Mouse (Mus musculus) frontal cortex, adult 2 months (tissue): Measurements from ENCODE around the gene Zfp354a. TPM values are rescaled to one million over a fixed set of nuclear protein-coding genes. Genes with fewer than 3 reads are reported as not detected.

Source experiments
- polyA plus RNA-seq: library from polyadenylated mRNA; depleted of rRNA; stranded (reverse); fragments of >200 nt; gene quantifications from 2 replicates; pipeline ENCODE4 v1.2.3, GENCODE M21; 2012; rRNA removed

Zfp354a gene
- polyA plus RNA-seq, 1 experiment, result 12.5 TPM

Other genes with a start within 250 kb of the Zfp354a start
- gene Zfp354c, start 231.5 kb upstream of the Zfp354a start, polyA plus RNA-seq, result 17.3 and 22.2 TPM in 2 replicates
- gene Zfp879, start 217.7 kb upstream of the Zfp354a start, polyA plus RNA-seq, result 1.9 TPM in 2 replicates
- gene Grm6, start 208.6 kb upstream of the Zfp354a start, polyA plus RNA-seq, result 0.04 TPM in 1 of 2 replicates, not detected in the other
- 5.6 and 6.0 TPM in 2 replicates for gene Zfp454, start 171.6 kb upstream of the Zfp354a start, polyA plus RNA-seq
- 16.1 and 19.2 TPM in 2 replicates for gene Zfp2, start 143.1 kb upstream of the Zfp354a start, polyA plus RNA-seq
- 2.6 and 2.8 TPM in 2 replicates for gene Zfp354b, start 127.6 kb upstream of the Zfp354a start, polyA plus RNA-seq
- gene 4933414I15Rik, start 115.5 kb upstream of the Zfp354a start, polyA plus RNA-seq, result not detected in 2 replicates
- not detected in 2 replicates for gene Prop1, start 105.5 kb upstream of the Zfp354a start, polyA plus RNA-seq
- not detected in 2 replicates for gene Olfr1378, start 92.7 kb upstream of the Zfp354a start, polyA plus RNA-seq
- gene Olfr1377, start 77.3 kb upstream of the Zfp354a start, polyA plus RNA-seq, result not detected in 2 replicates
- gene Olfr51, start 55.7 kb upstream of the Zfp354a start, polyA plus RNA-seq, result not detected in 2 replicates
- gene Olfr54, start 45.0 kb upstream of the Zfp354a start, polyA plus RNA-seq, result not detected in 2 replicates
- not detected in 2 replicates for gene Olfr1375, start 11.1 kb upstream of the Zfp354a start, polyA plus RNA-seq
- not detected in 2 replicates for gene Gm12569, start 161.2 kb downstream of the Zfp354a start, polyA plus RNA-seq
- gene Clk4, start 202.5 kb downstream of the Zfp354a start, polyA plus RNA-seq, result 221 and 232 TPM in 2 replicates
- 0.34 and 0.44 TPM in 2 replicates for gene BC049762, start 203.8 kb downstream of the Zfp354a start, polyA plus RNA-seq
- 12.6 and 15.2 TPM in 2 replicates for gene Col23a1, start 230.7 kb downstream of the Zfp354a start, polyA plus RNA-seq